Mouse (Mus musculus): ENCODE results near the gene Cd27.

The Cd27 gene

DNA sequence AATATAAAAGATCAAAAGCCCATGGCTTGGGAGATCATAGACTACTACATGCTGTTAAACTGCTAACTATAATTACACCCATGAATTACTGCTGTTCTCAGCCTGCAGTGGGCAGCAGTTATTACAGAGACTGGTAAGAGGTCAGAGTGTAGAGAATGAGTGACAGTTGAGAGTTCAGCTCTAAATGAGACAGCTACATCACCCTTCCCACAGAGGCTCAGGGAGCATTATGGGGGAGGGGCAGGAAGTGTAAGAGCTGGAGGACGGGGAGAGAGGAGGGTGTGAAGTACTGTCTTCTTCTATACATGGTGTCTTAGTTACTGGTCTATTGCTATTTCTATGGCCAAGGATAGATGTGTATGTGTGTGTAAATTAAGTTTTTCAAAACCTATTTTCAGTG, 7.7 kb upstream of the Cd27 start:
- no peak for DNase-seq

DNA sequence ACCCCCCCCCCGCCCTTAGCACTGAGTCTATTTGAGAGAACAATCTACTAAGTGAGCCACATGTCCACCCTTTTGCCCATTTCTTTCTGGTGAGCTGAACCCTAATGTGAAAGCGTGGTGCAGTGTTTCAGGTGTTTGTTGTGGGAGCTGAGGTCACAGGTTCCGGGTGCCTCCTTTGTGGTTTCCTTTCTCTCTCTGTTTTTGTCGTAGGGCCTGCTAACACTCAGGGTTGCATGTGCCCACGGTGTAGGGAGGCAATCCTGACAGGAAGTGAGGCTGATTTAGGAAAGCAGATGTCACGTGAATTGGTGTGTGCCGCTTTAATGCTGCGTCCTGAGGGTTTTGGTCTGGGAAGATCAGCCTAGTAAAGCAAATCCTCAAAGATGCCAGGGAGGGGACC, 4.8 kb upstream of the Cd27 start:
- DNase-seq = no peak

DNA sequence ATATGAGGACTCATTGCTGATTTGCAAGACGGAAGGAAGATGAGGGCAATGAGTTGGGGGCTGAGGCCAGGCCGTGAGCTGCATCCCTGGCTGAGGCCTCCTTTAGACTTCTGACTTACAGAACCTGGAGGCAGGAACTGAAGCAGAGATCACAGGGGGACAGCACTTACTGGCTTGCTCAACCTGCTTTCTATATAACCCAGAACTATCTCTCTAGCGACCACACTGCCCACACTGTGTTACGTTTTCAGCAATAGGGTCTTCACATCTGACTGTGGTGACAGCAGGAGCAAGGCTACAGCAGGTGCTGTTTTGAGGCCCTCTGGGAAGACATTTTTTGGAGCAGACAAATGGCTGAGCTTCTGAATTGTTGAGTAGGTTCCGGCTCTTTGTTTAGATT, 3.8 kb upstream of the Cd27 start:
- DNase-seq = no peak

DNA sequence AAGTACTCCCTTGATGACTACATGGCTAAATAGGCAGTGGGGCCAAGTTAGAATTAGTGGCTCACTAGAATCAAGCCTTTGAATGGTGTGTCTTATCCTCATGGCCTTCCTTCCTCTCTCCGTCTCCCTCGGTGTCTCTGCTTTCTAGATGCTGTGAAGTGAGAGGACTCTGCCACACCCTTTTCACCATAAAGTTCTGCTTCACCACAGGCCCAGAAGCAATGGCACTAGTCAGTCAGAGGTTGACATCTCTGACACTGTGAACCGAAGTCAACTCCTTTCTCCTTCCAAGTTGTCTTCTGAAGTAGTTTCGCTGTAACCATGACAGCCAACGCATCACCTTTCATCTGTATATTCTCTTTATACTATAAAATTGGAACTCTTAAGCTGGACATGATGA, 2.7 kb upstream of the Cd27 start:
- DNase-seq = no peak

DNA sequence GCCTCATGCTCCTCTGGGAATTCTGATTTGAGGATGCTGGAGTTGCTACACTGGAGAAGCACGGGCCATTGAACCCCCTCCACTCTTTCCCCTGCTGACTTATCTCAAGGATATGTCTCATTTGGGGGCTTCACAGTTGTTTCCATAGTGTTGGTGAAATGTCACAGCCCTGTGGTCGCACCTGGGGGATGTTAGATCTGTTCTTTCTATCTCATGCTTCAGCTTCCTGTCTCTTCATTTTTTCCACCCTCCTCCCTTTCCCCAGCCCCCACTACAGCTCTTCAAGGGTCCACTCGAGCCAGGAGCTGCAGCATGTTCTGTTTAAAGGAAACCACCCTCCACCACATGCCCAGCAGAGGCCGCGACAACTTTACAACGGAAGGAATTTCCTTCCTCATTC, 1.6 kb upstream of the Cd27 start:
- peak; percentile 38 for DNase-seq

DNA sequence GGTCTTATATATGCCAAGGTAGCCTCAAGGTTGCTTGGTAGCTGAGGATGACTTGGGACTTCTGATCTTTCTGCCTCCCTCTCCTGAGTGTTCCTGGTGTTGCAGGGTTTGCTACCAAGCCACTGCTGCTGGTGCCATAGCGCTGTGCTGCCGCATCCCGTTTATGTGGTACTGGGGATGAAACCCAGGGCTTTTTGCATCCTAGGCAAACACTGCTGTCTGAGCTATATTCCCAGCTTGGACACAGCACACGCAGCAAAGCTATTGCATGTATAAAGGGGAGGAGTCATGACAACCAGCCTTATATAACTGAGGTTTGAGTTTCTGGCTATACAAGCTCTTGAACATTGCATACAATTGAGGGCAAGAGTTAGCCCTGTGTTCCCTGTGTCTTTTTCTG, 611 bp upstream of the Cd27 start:
- no peak for DNase-seq

DNA sequence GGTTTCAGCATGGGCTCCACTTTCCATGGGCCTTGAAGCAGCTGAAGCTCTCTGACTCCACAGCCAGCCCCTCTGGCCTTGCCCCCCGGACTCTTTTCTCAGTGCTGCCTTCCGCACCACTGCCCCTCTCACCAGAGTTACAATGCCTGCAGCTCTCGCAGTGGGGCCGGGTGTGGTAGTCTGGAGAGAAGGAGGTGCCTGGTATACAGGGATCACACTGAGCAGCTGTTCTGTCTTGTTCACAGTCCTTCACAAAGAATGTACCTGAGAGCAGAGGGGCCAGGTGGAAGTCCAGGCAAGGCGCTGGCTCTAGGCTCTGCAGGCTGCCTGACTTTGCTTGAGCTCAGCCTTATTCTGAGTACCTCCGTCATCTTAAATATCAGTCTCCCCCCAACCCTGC, 469 bp downstream of the Cd27 start:
- DNase-seq = no peak

DNA sequence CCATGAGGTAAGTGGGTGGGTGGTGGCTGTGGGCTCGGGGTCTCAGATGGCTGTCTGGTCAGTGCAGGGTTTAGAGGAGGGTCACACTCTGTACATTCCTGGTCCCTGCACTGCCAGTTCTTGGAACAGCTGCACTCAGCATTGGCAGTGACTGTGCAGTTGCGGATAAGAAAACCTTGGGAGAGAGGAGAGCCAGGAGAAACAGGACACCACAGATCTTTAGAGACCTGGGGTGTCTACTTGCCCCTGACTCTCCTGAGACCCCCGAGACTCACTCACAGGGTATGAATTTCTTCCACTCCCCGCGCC, 2.3 kb downstream of the Cd27 start:
- no peak for DNase-seq

DNA sequence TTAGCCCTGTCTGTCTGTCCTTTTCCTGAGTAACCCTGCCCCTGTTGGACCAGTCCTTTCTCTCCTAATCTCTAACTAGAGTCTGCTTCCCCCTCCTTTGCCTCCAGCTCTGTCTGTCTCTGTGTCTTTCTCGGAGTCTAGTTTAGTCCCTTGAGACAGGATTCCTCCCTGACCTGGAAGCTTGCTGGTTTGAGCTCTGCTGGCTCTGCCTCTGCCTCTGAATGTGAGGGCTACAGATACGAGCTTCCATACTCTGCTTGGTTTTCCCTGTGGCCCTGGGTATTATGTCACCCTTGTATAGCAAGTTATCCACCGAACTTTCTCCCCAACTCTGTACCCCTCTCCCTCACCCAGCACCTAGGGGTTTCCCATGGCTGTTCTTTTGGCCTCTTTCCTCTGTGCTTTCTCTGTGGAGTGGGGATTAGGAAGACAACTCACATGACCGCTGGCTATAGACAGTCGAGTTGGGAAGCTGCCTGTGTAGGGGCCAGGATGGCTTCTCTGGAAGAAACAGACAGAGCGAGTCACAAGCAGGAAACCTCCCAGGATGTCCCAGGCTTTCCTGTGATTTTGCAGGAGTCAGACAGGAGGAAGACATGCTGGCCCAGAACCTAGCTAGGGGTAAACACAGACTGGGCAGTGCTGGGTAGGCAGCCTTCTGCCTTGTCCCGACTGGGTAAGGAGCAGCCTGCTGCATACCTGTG, 2.8 kb downstream of the Cd27 start:
- peak; percentile 40 for DNase-seq

DNA sequence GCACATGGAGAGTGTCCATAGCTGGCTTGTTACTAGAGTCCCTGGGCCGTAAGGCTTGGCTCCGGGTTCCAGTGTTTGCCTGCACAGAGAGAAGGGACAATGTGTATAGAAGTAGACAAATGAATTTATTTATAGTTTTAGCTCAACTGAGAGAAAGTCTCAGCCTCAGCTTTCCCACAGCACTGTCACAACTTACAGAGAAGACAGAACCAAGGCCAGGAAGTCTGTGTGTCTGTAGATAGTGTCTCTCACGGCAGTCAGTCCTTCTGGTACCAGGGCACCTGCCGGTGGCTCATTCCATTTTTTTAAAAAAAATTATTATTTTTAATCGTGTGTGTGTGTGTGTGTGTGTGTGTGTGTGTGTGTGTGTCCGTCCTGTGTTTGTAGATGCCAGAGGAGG, 4.3 kb downstream of the Cd27 start:
- no peak for DNase-seq

DNA sequence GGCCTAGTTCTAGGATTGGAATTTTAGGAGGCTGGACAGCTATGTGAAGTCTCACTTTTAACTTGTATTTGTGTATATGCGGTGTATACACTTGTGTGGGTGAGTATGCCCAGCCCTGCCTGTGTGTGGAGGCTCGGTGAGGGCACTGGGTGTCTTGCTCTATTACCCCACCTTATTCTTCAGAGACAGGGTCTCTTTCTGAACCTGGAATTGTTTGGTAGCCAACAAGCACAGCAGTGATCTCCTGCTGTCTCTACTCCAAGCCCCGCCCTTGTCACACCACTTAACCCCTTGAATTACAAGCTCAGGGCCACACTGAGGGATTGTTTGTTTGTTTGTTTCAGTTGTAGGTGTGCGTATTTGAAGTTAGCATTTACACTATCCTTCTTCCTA, 4.8 kb downstream of the Cd27 start:
- DNase-seq = peak; percentile 22

DNA sequence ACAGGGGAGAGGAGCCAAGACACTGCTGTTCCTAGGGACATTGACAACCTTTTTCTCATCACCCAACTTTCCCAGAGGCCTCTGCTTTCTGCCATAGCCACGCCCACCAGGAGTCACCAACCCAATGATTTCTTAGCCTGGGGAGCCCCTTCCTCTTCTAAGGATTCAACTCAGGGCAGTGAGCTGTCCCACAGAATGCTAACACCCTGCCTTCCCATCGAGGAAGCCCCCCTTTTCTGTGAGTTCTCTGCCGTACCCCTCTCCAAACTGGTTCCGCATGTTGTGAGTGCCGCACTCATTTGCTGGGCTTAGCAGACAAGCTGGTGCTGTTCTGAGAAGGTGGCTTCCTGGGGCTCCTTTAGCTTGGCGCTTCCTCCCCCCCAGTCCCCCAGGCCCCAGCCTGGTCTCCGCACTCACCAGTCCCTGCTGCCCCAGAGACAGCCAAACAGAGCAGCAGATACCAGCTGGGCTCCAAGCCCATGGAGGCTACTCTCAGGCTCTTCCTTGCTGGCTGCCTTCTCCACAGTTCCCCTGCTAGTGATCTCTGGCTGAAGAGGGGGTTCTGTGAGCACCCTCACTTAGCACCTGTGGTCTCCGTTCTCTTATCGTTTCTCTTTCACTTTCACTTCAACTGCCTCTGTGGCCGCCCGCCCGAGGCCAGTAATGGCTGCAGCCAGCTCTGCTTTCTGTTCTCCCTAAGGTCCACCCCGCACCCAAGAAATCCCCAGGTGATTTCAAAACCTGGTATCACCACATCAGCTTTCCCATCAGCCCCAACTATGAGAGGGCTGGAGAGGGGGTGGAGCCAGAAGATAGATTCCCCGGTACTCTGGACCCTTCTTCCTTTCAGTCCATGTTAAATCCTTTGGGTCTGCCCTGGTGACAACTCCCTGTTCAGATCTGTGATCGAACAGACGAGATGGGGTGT, 5.4 kb downstream of the Cd27 start, which contains the start of gene Tapbpl:
Tapbpl (minus strand) TSS at position 744 of the 928 bp plus-strand sequence.
- DNase-seq = peak; percentile 69

DNA sequence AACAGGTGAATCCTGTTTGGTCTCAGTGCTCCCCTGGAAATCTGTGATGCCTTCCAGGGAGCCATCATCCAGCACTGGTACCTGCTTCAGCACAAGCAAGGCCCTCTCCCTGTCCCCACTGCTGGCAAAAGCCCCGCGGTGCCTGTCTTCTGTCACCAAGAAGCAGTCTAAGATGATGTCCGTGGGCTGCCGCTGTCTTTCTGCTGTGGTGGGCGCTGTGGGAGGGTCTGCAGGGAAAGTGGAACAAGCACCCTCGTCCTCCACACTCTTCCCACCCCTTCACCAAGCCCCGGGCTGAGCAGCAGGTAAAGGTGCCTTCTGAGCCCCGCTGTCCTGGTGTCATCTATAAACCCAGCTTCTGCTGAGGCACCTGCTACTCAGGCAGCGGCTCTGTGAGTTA, 6.2 kb downstream of the Cd27 start:
- no peak for DNase-seq

DNA sequence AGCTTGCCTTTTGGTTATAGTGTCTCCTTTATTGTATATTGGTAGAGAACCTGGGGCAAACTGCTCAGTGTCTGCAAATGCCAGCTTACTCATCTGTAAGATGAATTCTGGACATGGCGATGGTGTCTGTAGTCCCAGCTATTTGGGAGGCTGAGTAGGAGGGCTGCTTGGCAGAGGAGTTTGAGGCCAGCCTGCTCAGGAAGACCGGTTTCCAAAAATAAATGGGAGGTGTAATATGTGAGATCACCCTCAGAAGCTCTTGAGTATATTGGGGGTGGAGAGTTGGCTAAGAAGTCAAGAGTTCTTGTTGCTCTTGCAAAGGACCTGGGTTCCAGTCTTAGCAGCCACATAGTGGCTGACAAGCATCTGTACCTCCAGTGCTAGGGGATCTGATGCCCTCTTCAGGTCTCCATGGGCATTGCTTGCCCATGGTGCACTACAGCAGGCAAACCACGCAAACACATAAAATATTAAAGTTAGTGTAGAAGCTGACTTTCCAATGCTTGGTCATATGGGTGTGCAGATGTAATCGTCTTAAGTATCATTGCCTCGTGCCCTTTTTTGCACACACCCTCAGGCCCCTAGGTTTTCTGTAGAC, 11.2 kb downstream of the Cd27 start:
- peak; percentile 33 for DNase-seq

DNA sequence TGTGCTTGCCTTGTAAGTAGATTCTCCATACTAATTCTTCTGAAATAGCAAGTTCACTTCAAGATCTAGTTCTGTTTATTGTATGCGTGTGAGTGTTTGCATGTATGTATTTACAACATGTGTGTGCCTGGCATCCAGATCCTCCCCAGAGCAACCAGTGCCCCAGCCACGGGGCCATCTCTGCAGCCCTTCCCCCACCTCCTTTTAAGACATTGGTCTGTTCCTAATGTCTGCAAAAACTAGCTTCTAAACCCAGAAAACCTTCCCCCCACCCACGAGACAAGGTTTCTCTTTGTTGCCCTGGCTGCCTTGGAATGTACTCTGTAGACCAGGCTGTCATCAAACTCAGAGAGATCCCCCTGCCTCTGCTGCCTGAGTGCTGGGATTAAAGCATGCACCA, 14.2 kb downstream of the Cd27 start:
- DNase-seq = no peak

DNA sequence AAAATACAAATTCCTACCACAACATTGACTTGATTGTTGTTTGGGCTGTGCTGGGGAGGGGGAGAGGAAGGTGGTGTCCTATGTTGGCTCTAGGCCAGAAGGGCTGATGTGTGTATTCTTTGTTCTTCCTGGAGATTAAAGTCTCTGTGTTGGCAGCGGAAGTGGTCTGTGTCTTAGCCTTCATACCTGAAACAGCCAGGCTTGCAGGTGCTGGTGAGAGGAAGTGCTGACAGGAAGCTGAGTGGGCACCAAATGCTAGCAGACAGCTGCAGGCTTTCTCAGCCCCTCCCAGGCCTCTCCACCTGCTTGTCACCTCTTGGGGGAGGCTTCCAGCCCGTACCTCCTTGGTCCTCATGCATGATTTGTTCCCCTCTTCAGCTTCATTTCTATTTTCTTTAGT, 14.7 kb downstream of the Cd27 start:
- DNase-seq = peak; percentile 43

DNA sequence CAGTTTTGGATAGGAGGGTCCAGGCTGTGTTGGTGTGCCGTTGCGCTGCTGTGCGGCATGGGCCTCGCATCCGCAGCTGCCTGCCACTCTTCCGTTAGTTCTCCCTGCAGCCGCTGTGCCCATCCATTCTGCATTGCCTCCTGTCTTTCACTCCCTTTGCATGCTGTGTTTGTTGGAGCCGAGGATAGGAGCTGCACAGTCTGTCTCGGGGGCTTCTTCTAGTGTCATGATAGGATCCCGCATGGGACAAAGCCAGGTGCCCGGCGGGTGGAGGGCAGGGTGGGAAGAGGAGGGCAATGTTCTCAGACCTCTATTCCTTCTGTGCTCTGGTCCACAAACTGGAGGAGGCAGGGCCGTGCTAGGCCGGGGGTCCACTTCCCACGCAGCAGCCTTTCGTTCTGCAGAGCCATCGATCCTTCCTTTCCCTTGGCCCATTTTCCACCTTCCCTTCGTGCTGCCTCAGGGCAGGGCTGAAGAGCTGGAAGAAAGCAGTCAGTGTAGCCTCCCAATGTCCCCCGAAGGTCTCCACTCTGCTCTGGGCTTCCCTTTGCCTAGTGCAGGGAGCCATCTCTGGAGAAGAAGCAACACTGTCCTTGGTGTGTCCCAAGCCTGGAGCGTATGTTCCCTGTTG, 15.6 kb downstream of the Cd27 start:
- DNase-seq = no peak

DNA sequence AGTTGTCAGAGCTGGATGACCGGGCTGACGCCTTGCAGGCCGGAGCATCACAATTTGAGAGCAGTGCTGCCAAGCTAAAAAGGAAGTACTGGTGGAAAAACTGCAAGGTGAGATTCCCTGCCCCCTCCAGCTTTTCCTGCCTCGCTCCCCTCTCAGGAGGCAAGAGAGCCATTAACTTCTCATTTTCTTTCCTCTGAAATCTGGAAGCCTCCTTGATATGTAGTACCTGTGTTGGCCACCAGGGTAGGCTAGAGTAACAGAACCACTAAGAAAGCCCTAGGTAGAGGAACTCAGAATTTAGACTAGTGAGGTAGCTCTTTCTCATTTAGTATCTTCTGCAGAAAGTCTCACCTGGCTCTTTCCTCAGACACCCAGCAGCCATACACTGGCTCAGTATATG, 17.8 kb downstream of the Cd27 start:
- DNase-seq = peak; percentile 75

DNA sequence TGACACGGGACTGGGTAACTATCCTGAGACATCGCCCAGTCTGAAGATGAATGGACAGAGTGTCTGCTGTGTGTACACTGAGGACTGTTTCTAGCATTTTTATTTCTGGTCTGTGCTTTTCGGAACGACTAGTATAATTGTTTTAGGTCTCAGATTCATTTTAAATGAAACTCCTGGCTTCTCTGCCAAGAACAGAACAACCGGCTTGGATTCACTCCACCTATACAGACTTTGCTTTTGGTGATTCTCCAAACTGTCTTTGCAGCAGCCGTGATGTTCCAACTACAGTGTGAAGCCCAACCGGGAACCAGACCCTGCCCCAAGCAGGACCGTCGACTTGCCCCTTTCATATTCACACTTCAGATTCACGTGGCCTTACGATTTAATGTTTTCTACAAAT, 18.9 kb downstream of the Cd27 start:
- no peak for DNase-seq

DNA sequence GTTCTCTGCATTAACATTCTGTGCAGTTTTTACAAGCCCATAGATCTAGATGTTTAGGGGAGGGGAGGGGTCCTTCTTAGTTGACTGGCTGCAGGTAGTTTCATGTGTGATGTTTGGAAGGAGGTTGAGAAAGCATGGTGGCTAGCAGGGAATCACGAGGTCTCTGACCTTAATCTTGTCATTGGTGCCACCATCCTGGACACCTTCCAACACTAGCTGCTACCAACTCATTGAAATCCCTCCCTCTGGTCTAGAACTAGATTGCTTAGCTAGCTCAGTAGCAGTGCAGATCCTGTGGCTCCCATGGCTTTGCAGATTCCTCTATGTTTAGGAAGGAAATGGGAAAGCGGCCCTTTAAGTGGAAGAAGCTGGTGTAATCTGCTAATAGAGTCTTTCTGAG, 19.9 kb downstream of the Cd27 start:
- DNase-seq = no peak

DNA sequence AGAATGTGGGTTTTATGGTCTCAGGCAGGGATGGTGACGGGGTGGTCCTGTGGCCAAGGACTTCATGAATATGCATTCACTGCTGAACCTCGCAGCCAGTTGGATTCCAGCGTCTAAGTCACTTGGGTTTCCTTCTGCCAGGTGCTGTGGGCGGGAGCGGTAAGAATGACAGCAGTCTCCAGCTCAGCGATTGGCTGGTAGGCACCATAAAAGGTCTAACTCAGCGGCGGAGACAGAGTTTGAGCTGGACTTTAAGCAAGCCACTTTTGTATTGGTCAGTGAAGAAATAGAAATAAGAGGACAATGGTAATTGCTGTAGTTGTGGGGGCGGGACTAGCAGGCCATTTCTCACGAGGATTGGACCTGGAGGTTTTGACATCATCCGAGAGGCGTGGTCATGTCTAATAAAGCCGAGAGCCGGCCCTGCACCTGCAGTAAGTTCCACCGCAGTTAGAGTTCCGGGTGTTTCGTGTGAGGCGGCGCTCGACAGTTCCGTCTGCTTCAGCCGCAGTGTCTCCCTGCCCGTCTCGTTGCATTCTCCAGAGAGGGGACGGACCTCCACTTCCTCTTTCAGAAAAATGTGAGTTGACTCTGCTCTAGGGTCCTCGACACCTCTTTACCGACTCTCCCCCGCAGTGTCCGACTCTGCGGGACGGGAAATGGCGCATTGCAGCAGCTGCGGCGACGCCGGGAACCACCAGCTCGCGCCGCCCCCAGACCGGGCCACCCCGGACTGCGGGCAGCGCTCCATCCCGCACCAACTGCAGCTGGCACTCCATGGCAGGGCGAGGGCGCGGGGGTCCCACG, 21.5 kb downstream of the Cd27 start, which contains the start of gene Vamp1:
Vamp1 (plus strand) TSS at position 404 of the 807 bp plus-strand sequence.
- DNase-seq = peak; percentile 96

DNA sequence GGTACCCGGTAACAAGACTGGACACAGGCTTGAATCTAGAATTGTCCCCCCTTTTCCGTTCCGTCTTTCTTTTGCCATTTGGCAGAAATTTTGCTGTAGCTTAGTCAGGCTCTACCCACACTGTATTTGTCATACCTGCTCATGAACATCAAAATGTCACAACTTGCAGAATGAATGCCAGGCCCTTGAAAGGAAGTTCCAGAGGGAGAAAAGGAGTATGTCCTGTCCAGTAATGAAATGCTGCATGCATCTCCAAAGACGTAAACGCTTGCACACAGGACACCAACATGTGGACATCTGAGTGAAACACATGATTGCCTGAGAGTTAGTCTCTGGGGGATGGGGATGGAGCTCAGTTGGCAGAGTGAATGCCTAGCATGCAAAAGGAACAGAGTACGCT, 23.1 kb downstream of the Cd27 start:
- no peak for DNase-seq

DNA sequence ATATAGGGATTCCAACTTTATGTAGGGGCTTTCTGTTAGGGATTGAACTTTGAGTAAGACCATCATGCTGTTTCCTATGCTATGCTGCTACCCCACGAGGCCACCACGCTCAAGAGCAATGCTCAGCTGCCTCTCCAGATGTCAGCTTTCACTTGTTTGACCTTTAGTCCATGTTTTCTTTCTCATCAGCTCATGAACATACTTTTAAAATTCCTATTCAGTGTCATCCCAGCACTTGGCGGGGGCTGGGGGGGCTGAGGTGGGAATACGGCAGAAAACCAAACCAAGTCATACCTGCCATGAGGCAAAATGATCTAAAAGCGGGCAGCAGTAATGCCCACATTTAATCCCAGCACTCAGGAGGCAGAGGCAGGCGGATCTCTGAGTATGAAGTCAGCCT, 23.7 kb downstream of the Cd27 start:
- DNase-seq = no peak

Data from kidney, postnatal 10 days (tissue).